22 mouse cellular contexts compared by ENCODE assay signal in the genomic region with DNA sequence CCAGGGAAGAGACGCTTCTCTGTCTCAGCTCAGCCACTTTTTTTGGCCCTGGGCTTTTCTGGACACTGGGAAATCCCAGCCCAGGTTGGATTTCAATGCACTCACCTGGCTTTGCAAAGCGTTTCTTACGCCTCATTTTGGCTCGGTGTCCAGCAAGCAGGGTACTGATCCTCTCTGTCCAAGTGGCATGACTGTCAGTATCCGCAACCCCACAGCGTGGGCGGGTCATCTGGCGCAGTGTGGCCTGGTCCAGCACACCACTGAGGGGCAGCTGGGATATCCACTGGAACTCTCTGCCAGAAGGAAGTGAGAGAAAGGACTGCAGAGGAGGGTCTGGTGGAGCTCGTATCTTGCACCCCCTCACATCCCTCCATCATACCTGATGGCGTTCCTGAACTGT. TPM values are rescaled to one million over a fixed set of nuclear protein-coding genes. Genes with fewer than 3 reads are reported as not detected.
"Had no signal": no experiment of that assay in that cellular context is flagged by ENCODE, and none has a peak within 500 bp of the region (broad histone marks: within the 10 kb centered on the region; RNA-seq: fewer than 3 reads in every experiment).

No protein-coding gene starts in this region.

- H3K9ac ChIP-seq: lung, embryonic 14.5 days; midbrain, embryonic 12.5 days; neural tube, embryonic 13.5 days; neural tube, embryonic 15.5 days had no signal

- H3K9me3 ChIP-seq: midbrain, embryonic 10.5 days; midbrain, embryonic 12.5 days; neural tube, embryonic 13.5 days; neural tube, embryonic 15.5 days had no signal

- H3K4me2 ChIP-seq: lung, embryonic 14.5 days; midbrain, embryonic 12.5 days; neural tube, embryonic 13.5 days; neural tube, embryonic 15.5 days had no signal

- H3K36me3 ChIP-seq: midbrain, embryonic 10.5 days; midbrain, embryonic 12.5 days; neural tube, embryonic 13.5 days; neural tube, embryonic 15.5 days had no signal

- H3K27ac ChIP-seq: midbrain, embryonic 10.5 days; midbrain, embryonic 12.5 days; neural tube, embryonic 13.5 days; neural tube, embryonic 15.5 days had no signal

- H3K4me3 ChIP-seq: midbrain, embryonic 10.5 days; midbrain, embryonic 12.5 days; myocyte; neural tube, embryonic 13.5 days; neural tube, embryonic 15.5 days had no signal

- DNase-seq: lung, embryonic 14.5 days; lung, postnatal 10 days; lung, postnatal 4 days; midbrain, embryonic 14.5 days; retina, postnatal 1 day; right cerebral cortex, adult 18-20 months; right cerebral cortex, postnatal 25 days; right cerebral cortex, postnatal 4 days; spleen, adult 18-20 months; thymus, adult 18-20 months; thymus, postnatal 25 days; thymus, postnatal 4 days had no signal

- ATAC-seq: midbrain, embryonic 16.5 days had no signal

RNA-seq across cellular contexts. Expression of gene 1700020L24Rik, which starts 13.8 kb away (rescaled TPM):
- total RNA-seq: megakaryocyte-erythroid progenitor cell, adult 5-6 weeks had no signal
- polyA plus RNA-seq: lung, embryonic 16.5 days; neural tube, embryonic 13.5 days had no signal

RNA-seq across cellular contexts. Expression of gene Gas2l2, which starts 22.0 kb away (rescaled TPM):
- total RNA-seq: megakaryocyte, adult 5-6 weeks; megakaryocyte-erythroid progenitor cell, adult 5-6 weeks had no signal
- polyA plus RNA-seq: lung, embryonic 14.5 days; midbrain, embryonic 10.5 days; midbrain, embryonic 12.5 days; myocyte; stomach, embryonic 14.5 days had no signal

RNA-seq across cellular contexts. Expression of gene Rasl10b, which starts 42.3 kb away (rescaled TPM):
- total RNA-seq: megakaryocyte, adult 5-6 weeks had no signal
